Mouse (Mus musculus) ovary, postnatal 14 days (tissue): ENCODE measurements around the gene Ptrh2.
"Not testable (repeated sequence)": the region's sequence is repeated elsewhere in the genome, so short reads cannot be mapped to it uniquely, and the experiment has no call there.

Experiments used
- DNase-seq: peaks from one replicate; pipeline ENCODE4 v3.0.0; 2022; ENCODE audit warnings: low spot score

The Ptrh2 gene

DNA sequence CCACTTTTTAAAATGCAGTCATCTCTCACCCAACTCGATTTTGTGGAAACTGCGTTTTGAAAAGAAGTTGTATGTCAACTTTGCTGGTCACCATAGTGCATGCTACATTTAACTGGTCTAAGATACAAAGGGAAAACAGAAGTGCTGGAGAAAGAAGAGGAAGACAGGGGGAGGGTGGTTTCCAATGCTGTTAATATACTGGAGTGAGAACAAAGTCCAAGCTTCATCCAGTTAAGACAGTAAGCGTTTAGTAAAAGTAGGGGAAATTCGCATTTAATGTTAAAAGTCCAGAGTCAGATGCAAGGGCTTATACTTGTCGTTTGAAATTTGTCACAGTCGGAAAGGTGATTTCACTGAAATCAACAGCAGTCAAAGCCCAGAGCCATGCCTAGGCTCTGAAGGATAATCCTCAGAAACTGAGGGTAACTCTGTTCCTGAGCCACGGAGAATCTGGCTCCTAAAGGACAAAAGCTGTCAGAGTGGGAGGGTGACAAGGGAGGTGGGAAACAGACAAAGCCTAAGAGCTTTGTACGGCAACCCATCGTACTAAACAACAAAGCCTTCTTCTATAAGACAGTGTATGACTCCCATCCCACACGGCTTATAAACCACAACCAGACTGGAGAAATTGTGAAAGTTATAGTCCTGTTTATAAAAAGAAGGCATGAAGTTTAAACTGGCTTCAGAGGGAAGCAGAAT is 50.6 kb downstream of the Ptrh2 start:
- DNase-seq = no peak

DNA sequence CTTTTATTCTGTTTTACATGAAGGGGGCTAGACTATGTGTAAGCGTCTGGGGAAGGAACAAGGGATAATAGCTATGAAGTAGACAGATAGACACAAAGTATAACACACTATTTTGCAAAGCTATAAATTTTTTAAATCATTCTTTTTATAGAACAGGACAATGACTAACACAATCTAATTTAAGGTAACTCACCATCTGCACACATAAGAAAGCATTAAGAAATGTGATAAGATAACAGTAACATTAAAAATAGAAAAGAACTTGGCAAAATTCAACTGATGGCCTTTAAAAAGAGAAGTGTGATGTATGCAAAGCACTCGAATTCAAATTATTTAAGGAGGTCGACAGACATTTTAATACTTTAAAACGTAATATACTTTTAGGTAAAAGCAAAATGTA is 51.2 kb downstream of the Ptrh2 start:
- DNase-seq = no peak

DNA sequence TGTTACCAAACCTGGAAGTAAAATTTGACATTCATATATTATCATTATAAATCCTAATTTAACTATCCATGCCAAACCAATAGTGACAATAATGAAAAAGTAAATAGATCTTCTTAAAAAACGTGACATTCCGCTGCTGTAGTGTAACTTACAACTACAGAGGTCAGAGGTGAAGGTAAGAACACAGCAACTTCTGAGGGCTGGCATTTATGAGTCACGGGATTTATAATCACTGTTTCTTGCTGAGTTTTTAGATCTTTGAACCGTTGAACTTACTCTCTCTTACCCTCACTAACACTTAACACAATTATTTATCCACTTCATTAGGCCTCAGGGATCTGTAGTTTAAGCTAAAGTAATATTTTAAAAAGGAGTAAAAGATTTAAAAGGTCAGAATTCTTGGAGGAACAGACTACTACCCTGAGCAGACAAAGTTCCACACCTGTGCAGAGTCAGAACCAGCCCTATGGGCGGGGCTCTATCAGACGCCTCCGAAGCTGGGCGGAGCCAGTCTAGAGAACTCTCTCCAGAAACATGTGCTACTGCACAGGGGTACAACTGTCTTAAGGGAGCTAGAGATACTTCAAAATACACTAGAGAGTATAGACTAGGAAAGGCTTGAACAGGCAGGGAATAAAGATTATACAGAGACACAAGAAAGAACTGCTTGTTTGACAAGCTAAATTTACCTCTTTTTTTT is 53.7 kb downstream of the Ptrh2 start:
- DNase-seq = no peak

DNA sequence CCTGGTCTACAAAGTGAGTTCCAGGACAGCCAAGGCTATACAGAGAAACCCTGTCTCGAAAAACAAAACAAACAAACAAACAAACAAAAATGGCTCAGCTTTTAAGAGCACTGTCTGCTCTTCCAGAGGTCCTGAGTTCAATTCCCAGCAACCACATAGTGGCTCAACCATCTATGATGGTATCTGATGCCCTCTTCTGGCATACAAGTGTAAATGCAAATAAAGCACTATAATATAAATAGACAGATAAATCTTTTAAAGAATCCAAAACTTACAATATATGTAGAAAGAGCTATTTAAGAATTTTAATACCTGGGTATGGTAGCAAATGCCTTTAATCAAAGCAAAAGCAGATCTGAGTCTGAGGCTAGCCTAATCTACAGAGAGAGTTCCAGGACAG is 54.5 kb downstream of the Ptrh2 start:
- not testable (repeated sequence) for DNase-seq

DNA sequence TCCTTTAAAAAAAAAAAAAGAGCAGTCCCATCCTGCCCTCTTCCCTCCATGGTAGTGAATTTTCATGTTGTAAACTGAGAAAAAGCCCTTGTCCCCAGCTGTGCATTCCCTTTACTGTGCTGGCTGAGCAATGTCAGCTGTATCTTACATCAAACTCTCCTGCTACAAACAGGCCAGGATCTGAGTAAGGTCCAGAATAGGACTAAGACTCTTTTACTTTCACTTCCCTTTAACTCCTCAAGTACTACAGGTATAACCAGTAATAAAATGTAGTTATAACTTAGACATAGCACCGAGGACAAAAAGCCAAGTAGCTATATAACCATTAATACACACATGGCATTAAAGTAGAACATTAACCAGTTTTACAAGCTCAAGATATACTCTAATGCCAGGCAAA is 55.2 kb downstream of the Ptrh2 start:
- DNase-seq = no peak

DNA sequence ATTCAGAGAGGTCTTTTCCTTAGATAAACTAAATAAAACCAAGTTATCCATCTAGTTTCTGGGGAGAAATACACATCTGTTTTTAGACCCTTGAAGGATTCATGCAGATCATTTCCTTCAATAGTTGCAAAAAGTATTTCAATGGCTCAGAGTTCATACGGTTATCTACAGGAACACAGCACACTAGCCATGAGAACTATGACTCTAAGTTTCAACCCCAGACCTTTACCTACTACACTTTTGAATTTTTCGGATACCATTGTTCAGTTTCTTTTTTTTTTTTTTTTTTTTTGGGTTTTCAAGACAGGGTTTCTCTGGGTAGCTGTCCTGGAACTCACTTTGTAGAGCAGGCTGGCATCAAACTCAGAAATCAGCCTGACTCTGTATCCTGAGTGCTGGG is 55.7 kb downstream of the Ptrh2 start:
- DNase-seq = no peak

DNA sequence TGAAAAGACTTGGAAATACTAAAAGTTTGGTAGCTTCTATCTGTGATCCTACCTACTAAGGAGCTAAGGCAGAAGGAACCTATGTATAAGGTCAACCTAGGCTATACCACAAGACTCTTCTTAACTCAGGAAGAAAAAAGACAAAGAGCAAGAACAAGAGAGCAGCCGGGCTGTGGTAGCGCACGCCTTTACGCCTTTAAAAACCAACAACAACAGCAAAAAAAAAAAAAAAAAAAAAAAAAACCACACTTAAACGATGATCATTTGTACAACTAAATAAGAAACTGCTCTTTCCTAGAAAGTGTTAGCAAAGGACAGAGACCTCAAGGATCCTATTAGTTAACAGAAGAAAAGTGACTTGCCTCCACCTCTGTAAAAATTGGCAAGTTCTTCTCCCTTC is 57.7 kb downstream of the Ptrh2 start:
- no peak for DNase-seq
